9 mouse cellular contexts compared by ENCODE assay signal in genomic region chr3:88592942-88593576, GRCm38 (mm10). TPM values are rescaled to one million over a fixed set of nuclear protein-coding genes. Genes with fewer than 3 reads are reported as not detected.
DNase-seq lines count a peak whose midpoint lies in the region; ATAC-seq and TF ChIP-seq lines count a peak whose summit lies in the region.
"Had no signal": no experiment of that assay in that cellular context is flagged by ENCODE, and none has a peak within 500 bp of the region (broad histone marks: within the 10 kb centered on the region; RNA-seq: fewer than 3 reads in every experiment).

No protein-coding gene starts in this region.

- WGBS in lung, postnatal 0 days: 38% methylated on average over 10 of the region's 10 CpGs
- WGBS in forebrain, embryonic 15.5 days: 74% methylated on average over 10 of the region's 10 CpGs

- TF ChIP-seq EP300 in lung, postnatal 0 days (IDR thresholded peaks at IDR 0.05): no peak; the same call in 1 of the 2 replicates

- H3K36me3 ChIP-seq in E14TG2a.4 (ENCODE audit: insufficient read depth, low read length): peaks cover 34% of the 10 kb centered on the region
- peaks cover under 1% of the 10 kb centered on the region; the same call in 1 of the 2 replicates for H3K36me3 ChIP-seq in lung, postnatal 0 days (ENCODE audit: insufficient read depth, low read length)
- H3K36me3 ChIP-seq in forebrain, embryonic 15.5 days: peaks cover 5% of the 10 kb centered on the region

- TF ChIP-seq POLR2A in bone marrow macrophage, adult 2 months (IDR thresholded peaks at IDR 0.05; ENCODE audit: borderline replicate concordance, low read depth, low read length): no peak

- peaks cover 75% of the 10 kb centered on the region for H3K4me1 ChIP-seq in E14TG2a.4 (replicated peaks; ENCODE audit: low read depth, low read length)
- peaks cover 17% of the 10 kb centered on the region for H3K4me1 ChIP-seq in bone marrow macrophage, adult 2 months (ENCODE audit: control insufficient read depth, insufficient read depth, low read length)
- H3K4me1 ChIP-seq in lung, postnatal 0 days (ENCODE audit: insufficient read depth, low read depth, low read length): no peaks in the 10 kb centered on the region
- peaks cover 3% of the 10 kb centered on the region; the same call in 1 of the 2 replicates for H3K4me1 ChIP-seq in forebrain, embryonic 15.5 days

- peak; percentile 79 for DNase-seq in lung, postnatal 0 days (ENCODE audit: low spot score)
- peak; percentile 11 to 25 for DNase-seq in spleen, postnatal 14 days (ENCODE audit: low spot score in 2 of 2)
- DNase-seq in gastrocnemius, adult 18-20 months (ENCODE audit: low spot score): no peak
- DNase-seq in embryo, embryonic 10.5 days (ENCODE audit: low spot score): no peak
- DNase-seq: adrenal gland, postnatal 25 days had no signal

- H3K27ac ChIP-seq in bone marrow macrophage, adult 2 months (ENCODE audit: insufficient read depth, low read depth, low read length): peak overlapping the region; percentile 5; the same call in 1 of the 2 replicates
- H3K27ac ChIP-seq in lung, postnatal 0 days (ENCODE audit: low read length): peak overlapping the region; percentile 95
- no peak overlapping the region for H3K27ac ChIP-seq in forebrain, embryonic 15.5 days (replicated peaks)

- no peak for TF ChIP-seq CTCF in E14TG2a.4 (conservative IDR thresholded peaks at IDR 0.05; ENCODE audit: low read length)
- no peak for TF ChIP-seq CTCF in bone marrow macrophage, adult 2 months (IDR thresholded peaks at IDR 0.05; ENCODE audit: low read depth, low read length)
- no peak for TF ChIP-seq CTCF in lung, postnatal 0 days (IDR thresholded peaks at IDR 0.05)

- H3K9ac ChIP-seq in lung, postnatal 0 days (replicated peaks; ENCODE audit: low read depth): 0 out of 2 replicates have a peak overlapping the region, but pooled peaks have one; percentile 20
- H3K9ac ChIP-seq in forebrain, embryonic 15.5 days (replicated peaks): no peak overlapping the region

- H3K4me3 ChIP-seq in E14TG2a.4 (replicated peaks; ENCODE audit: low read length): peak overlapping the region; percentile 23; the same call in 1 of the 2 replicates
- peak overlapping the region; percentile 1; the same call in 1 of the 2 replicates for H3K4me3 ChIP-seq in bone marrow macrophage, adult 2 months (ENCODE audit: insufficient read depth, low read length)
- H3K4me3 ChIP-seq in lung, postnatal 0 days (ENCODE audit: low read depth, low read length): peak overlapping the region; percentile 34
- H3K4me3 ChIP-seq in forebrain, embryonic 15.5 days: no peak overlapping the region

- peak overlapping the region; percentile 55 for H3K4me2 ChIP-seq in lung, postnatal 0 days (replicated peaks; ENCODE audit: low read depth, low read length)
- H3K4me2 ChIP-seq in forebrain, embryonic 15.5 days (replicated peaks): no peak overlapping the region
- H3K4me2 ChIP-seq: heart, embryonic 11.5 days had no signal

- H3K27me3 ChIP-seq in E14TG2a.4 (ENCODE audit: insufficient read depth, low read length): no peaks in the 10 kb centered on the region
- no peaks in the 10 kb centered on the region for H3K27me3 ChIP-seq in lung, postnatal 0 days (replicated peaks; ENCODE audit: insufficient read depth, low read length)
- H3K27me3 ChIP-seq in forebrain, embryonic 15.5 days: no peaks in the 10 kb centered on the region

- ATAC-seq in lung, postnatal 0 days: peak; percentile 79
- no peak for ATAC-seq in forebrain, embryonic 15.5 days (replicated peaks)

- no peaks in the 10 kb centered on the region for H3K9me3 ChIP-seq in E14TG2a.4 (ENCODE audit: low read length)
- no peaks in the 10 kb centered on the region for H3K9me3 ChIP-seq in lung, postnatal 0 days (ENCODE audit: low read length)
- no peaks in the 10 kb centered on the region for H3K9me3 ChIP-seq in forebrain, embryonic 15.5 days

RNA-seq across cellular contexts. Expression of gene Arhgef2, which starts 12.7 kb away (rescaled TPM):
- polyA plus RNA-seq in bone marrow macrophage, adult 2 months (2012; ENCODE audit: insufficient read depth, insufficient read length, missing spikeins): 140 and 154 TPM in 2 replicates
- polyA plus RNA-seq in lung, postnatal 0 days (2015; fragmentation: Nextera tagmentation; extraction: Ambion mirVana): 170 and 229 TPM in 2 replicates
- total RNA-seq in gastrocnemius, adult 18-20 months (2021): 10 to 100 TPM; 11.5 to 20.0 TPM
- 192 and 193 TPM in 2 replicates for polyA plus RNA-seq in forebrain, embryonic 15.5 days (2015; fragmentation: Nextera tagmentation; extraction: Ambion mirVana)

RNA-seq across cellular contexts. Expression of gene Ssr2, which starts 17.4 kb away (rescaled TPM):
- polyA plus RNA-seq in bone marrow macrophage, adult 2 months (2012; ENCODE audit: insufficient read depth, insufficient read length, missing spikeins): 71.3 and 83.2 TPM in 2 replicates
- 306 and 384 TPM in 2 replicates for polyA plus RNA-seq in lung, postnatal 0 days (2015; fragmentation: Nextera tagmentation; extraction: Ambion mirVana)
- 10 to 100 TPM; 40.4 to 44.2 TPM for total RNA-seq in gastrocnemius, adult 18-20 months (2021)
- 133 and 134 TPM in 2 replicates for polyA plus RNA-seq in forebrain, embryonic 15.5 days (2015; fragmentation: Nextera tagmentation; extraction: Ambion mirVana)

RNA-seq across cellular contexts. Expression of gene Ubqln4, which starts 39.5 kb away (rescaled TPM):
- polyA plus RNA-seq in bone marrow macrophage, adult 2 months (2012; ENCODE audit: insufficient read depth, insufficient read length, missing spikeins): 22.9 and 25.8 TPM in 2 replicates
- polyA plus RNA-seq in lung, postnatal 0 days (2015; fragmentation: Nextera tagmentation; extraction: Ambion mirVana): 18.4 and 22.6 TPM in 2 replicates
- 10 to 100 TPM; 86.3 to 89.9 TPM for total RNA-seq in gastrocnemius, adult 18-20 months (2021)
- polyA plus RNA-seq in forebrain, embryonic 15.5 days (2015; fragmentation: Nextera tagmentation; extraction: Ambion mirVana): 45.8 and 47.6 TPM in 2 replicates

RNA-seq across cellular contexts. Expression of gene Lamtor2, which starts 40.2 kb away (rescaled TPM):
- 149 and 154 TPM in 2 replicates for polyA plus RNA-seq in bone marrow macrophage, adult 2 months (2012; ENCODE audit: insufficient read depth, insufficient read length, missing spikeins)
- polyA plus RNA-seq in lung, postnatal 0 days (2015; fragmentation: Nextera tagmentation; extraction: Ambion mirVana): 138 and 143 TPM in 2 replicates
- total RNA-seq in gastrocnemius, adult 18-20 months (2021): 10 to 100 TPM; 90.8 to 95.9 TPM
- polyA plus RNA-seq in forebrain, embryonic 15.5 days (2015; fragmentation: Nextera tagmentation; extraction: Ambion mirVana): 169 and 187 TPM in 2 replicates

RNA-seq across cellular contexts. Expression of gene Rab25, which starts 45.0 kb away (rescaled TPM):
- polyA plus RNA-seq in bone marrow macrophage, adult 2 months (2012; ENCODE audit: insufficient read depth, insufficient read length, missing spikeins): not detected in 2 replicates
- 61.4 and 61.8 TPM in 2 replicates for polyA plus RNA-seq in lung, postnatal 0 days (2015; fragmentation: Nextera tagmentation; extraction: Ambion mirVana)
- total RNA-seq in gastrocnemius, adult 18-20 months (2021): not detected
- 0.15 and 0.28 TPM in 2 replicates for polyA plus RNA-seq in forebrain, embryonic 15.5 days (2015; fragmentation: Nextera tagmentation; extraction: Ambion mirVana)
- total RNA-seq: adrenal gland, postnatal 25 days had no signal
- polyA plus RNA-seq: heart, embryonic 11.5 days had no signal

Comparison
In these comparisons a context has a peak if more than half of its experiments do, and no peak if none do; other contexts are left out.
1. DNase-seq: peak in lung, postnatal 0 days (single experiment) and spleen, postnatal 14 days (2 of 2); none in gastrocnemius, adult 18-20 months (single experiment) and embryo, embryonic 10.5 days (single experiment).